Mouse (Mus musculus) MEL (cell line): ENCODE results near the gene Zfp583. TPM values are rescaled to one million over a fixed set of nuclear protein-coding genes. Genes with fewer than 3 reads are reported as not detected.

ENCODE experiments used
- DNase-seq: peaks from one replicate; pipeline ENCODE4 v3.0.0; 2011; ENCODE audit warnings: low read depth, low spot score
- H3K27ac ChIP-seq: 2 replicates; pipeline ENCODE4 v1.5.1; 2012; ENCODE audit warnings: low read depth, mild to moderate bottlenecking, control low read depth, low read length, moderate library complexity; ENCODE audit not compliant: control insufficient read depth
- H3K27me3 ChIP-seq, 2 experiments: fragments of 150-350 bp in 1 of 2; sonication (generic) in 1 of 2; 2 replicates each; pipeline ENCODE4 v1.6.1; 2012; ENCODE audit warnings: low read length in 2 of 2, mild to moderate bottlenecking in 2 of 2, improper control_type of control experiment in 1 of 2, moderate library complexity in 1 of 2; ENCODE audit not compliant: insufficient read depth in 2 of 2, control insufficient read depth in 1 of 2
- H3K36me3 ChIP-seq, 2 experiments: 2 replicates each; pipeline ENCODE4 v1.6.1; 2012 to 2014; ENCODE audit warnings: low read length in 2 of 2, improper control_type of control experiment in 1 of 2, inconsistent platforms in 1 of 2, mild to moderate bottlenecking in 1 of 2; ENCODE audit not compliant: insufficient read depth in 2 of 2, control insufficient read depth in 1 of 2
- H3K4me1 ChIP-seq, 2 experiments: fragments of 150-350 bp in 1 of 2; sonication (generic) in 1 of 2; 2 replicates each; pipeline ENCODE4 v1.6.1; 2012; ENCODE audit warnings: low read length in 2 of 2, improper control_type of control experiment in 1 of 2, mild to moderate bottlenecking in 1 of 2; ENCODE audit not compliant: insufficient read depth in 2 of 2, control insufficient read depth in 1 of 2
- H3K4me3 ChIP-seq, 2 experiments: fragments of 150-350 bp in 1 of 2; sonication (generic) in 1 of 2; 2 replicates each; pipeline ENCODE4 v1.5.1; 2012; ENCODE audit warnings: low read depth in 2 of 2, low read length in 2 of 2, mild to moderate bottlenecking in 2 of 2, moderate library complexity in 2 of 2, control low read depth in 1 of 2, improper control_type of control experiment in 1 of 2; ENCODE audit not compliant: control insufficient read depth in 1 of 2, insufficient read depth in 1 of 2
- H3K79me2 ChIP-seq: 2 replicates; pipeline ENCODE4 v1.6.1; 2012; ENCODE audit warnings: mild to moderate bottlenecking, low read length, moderate library complexity; ENCODE audit not compliant: control insufficient read depth, poor library complexity, insufficient read depth
- H3K9ac ChIP-seq: 2 replicates; pipeline ENCODE4 v1.6.1; 2012; ENCODE audit warnings: low read depth, mild to moderate bottlenecking, control low read depth, low read length, moderate library complexity; ENCODE audit not compliant: control insufficient read depth, poor library complexity, severe bottlenecking
- H3K9me3 ChIP-seq: fragments of 150-350 bp; sonication (generic); replicated peaks from 2 replicates; pipeline ENCODE4 v1.6.1; 2012; ENCODE audit warnings: mild to moderate bottlenecking, low read length, improper control_type of control experiment, moderate library complexity; ENCODE audit not compliant: insufficient read depth
- BHLHE40 ChIP-seq: IDR thresholded peaks from 2 replicates; pipeline ENCODE4 v1.6.1; 2012; ENCODE audit warnings: low read depth, mild to moderate bottlenecking, inconsistent platforms, low read length, improper control_type of control experiment, borderline replicate concordance
- CHD2 ChIP-seq: IDR thresholded peaks from 2 replicates; pipeline ENCODE4 v1.6.1; 2011; ENCODE audit warnings: low read length, improper control_type of control experiment
- CTCF ChIP-seq, 3 experiments: IDR thresholded peaks in 2 of 3; conservative IDR thresholded peaks in 1 of 3; 2 replicates each; pipeline ENCODE4 v1.5.1; 2011 to 2012; ENCODE audit warnings: low read length in 3 of 3, low read depth in 2 of 3, mild to moderate bottlenecking in 2 of 3, improper control_type of control experiment in 1 of 3, inconsistent platforms in 1 of 3, mixed read lengths in 1 of 3, moderate library complexity in 1 of 3; ENCODE audit not compliant: control insufficient read depth in 1 of 3, insufficient read depth in 1 of 3, poor library complexity in 1 of 3, severe bottlenecking in 1 of 3
- E2F4 ChIP-seq: IDR thresholded peaks from 2 replicates; pipeline ENCODE4 v1.6.1; 2011; ENCODE audit warnings: low read depth, low read length, improper control_type of control experiment, borderline replicate concordance
- ELF1 ChIP-seq: IDR thresholded peaks from 2 replicates; pipeline ENCODE4 v1.6.1; 2014; ENCODE audit warnings: low read depth, mild to moderate bottlenecking, inconsistent platforms, low read length, improper control_type of control experiment, moderate library complexity
- ETS1 ChIP-seq: IDR thresholded peaks from 2 replicates; pipeline ENCODE4 v1.6.1; 2012; ENCODE audit warnings: low read depth, mild to moderate bottlenecking, inconsistent platforms, low read length, improper control_type of control experiment, moderate library complexity
- GABPA ChIP-seq: IDR thresholded peaks from 2 replicates; pipeline ENCODE4 v1.6.1; 2012; ENCODE audit warnings: low read depth, mild to moderate bottlenecking, inconsistent platforms, low read length, improper control_type of control experiment, moderate library complexity
- JUND ChIP-seq: IDR thresholded peaks from 2 replicates; pipeline ENCODE4 v1.6.1; 2011; ENCODE audit warnings: low read depth, mild to moderate bottlenecking, improper control_type of control experiment, low read length
- KAT2A ChIP-seq: conservative IDR thresholded peaks from 2 replicates; pipeline ENCODE4 v1.6.1; 2012; ENCODE audit warnings: low read depth, low read length, improper control_type of control experiment, inconsistent platforms
- MAX ChIP-seq: IDR thresholded peaks from 2 replicates; pipeline ENCODE4 v1.6.1; 2011; ENCODE audit warnings: low read length, improper control_type of control experiment
- MXI1 ChIP-seq: IDR thresholded peaks from 2 replicates; pipeline ENCODE4 v1.6.1; 2011; ENCODE audit warnings: mild to moderate bottlenecking, low read depth, low read length, improper control_type of control experiment
- MYC ChIP-seq: IDR thresholded peaks from 2 replicates; pipeline ENCODE4 v1.6.1; 2011; ENCODE audit warnings: low read depth, mild to moderate bottlenecking, low read length, improper control_type of control experiment, moderate library complexity
- POLR2AphosphoS2 ChIP-seq: IDR thresholded peaks from 2 replicates; pipeline ENCODE4 v1.6.1; 2011; ENCODE audit warnings: low read length, improper control_type of control experiment
- POLR2AphosphoS5 ChIP-seq: IDR thresholded peaks from 2 replicates; pipeline ENCODE4 v1.6.1; 2012; ENCODE audit warnings: low read depth, borderline replicate concordance, mild to moderate bottlenecking, inconsistent platforms, low read length, moderate library complexity, mixed read lengths
- RAD21 ChIP-seq: IDR thresholded peaks from 2 replicates; pipeline ENCODE4 v1.6.1; 2011; ENCODE audit warnings: mild to moderate bottlenecking, low read depth, low read length, improper control_type of control experiment
- TBP ChIP-seq: IDR thresholded peaks from 2 replicates; pipeline ENCODE4 v1.8.0; 2011; ENCODE audit warnings: low read depth, low read length, improper control_type of control experiment
- TCF12 ChIP-seq: IDR thresholded peaks from 2 replicates; pipeline ENCODE4 v1.6.1; 2014; ENCODE audit warnings: low read depth, mild to moderate bottlenecking, inconsistent platforms, low read length, improper control_type of control experiment, moderate library complexity
- USF1 ChIP-seq: IDR thresholded peaks from 2 replicates; pipeline ENCODE4 v1.6.1; 2014; ENCODE audit warnings: low read depth, mild to moderate bottlenecking, inconsistent platforms, low read length, improper control_type of control experiment, moderate library complexity
- ZMIZ1 ChIP-seq: IDR thresholded peaks from 2 replicates; pipeline ENCODE4 v1.6.1; 2012; ENCODE audit warnings: low read depth, mild to moderate bottlenecking, inconsistent platforms, low read length, improper control_type of control experiment, moderate library complexity
- ZNF384 ChIP-seq: IDR thresholded peaks from 2 replicates; pipeline ENCODE4 v1.6.1; 2012; ENCODE audit warnings: low read depth, mild to moderate bottlenecking, inconsistent platforms, low read length, improper control_type of control experiment
- polyA plus RNA-seq, 2 experiments: library from polyadenylated mRNA; stranded (reverse) in 1 of 2; unstranded in 1 of 2; fragments of >175 nt in 1 of 2; fragments of >200 nt in 1 of 2; gene quantifications; 2 replicates each; pipeline versions ENCODE4 v1.2.1 to v1.2.4; 2012; ENCODE audit warnings: low replicate concordance in 2 of 2, low read depth in 1 of 2; ENCODE audit not compliant: insufficient read length in 2 of 2, insufficient read depth in 1 of 2, missing spikeins in 1 of 2
- total RNA-seq: library from RNA; depleted of rRNA; stranded (reverse); fragments of 300-350 nt; gene quantifications from 2 replicates; pipeline ENCODE4 v1.2.3, GENCODE M21; 2012

Gene Zfp583
- total and polyA plus RNA-seq, 3 experiments = not detected

- TF ChIP-seq MYC = no peak
- peak; percentile 55 for TF ChIP-seq MXI1
- TF ChIP-seq CHD2 = no peak
- TF ChIP-seq GABPA = no peak
- TF ChIP-seq USF1 = peak; percentile 65
- no peak for TF ChIP-seq JUND
- TF ChIP-seq CTCF (IDR thresholded peaks at IDR 0.05 in 2 of 3, conservative IDR thresholded peaks at IDR 0.05 in 1 of 3; ENCODE audit: control insufficient read depth in 1 of 3, insufficient read depth in 1 of 3, low read depth in 2 of 3, low read length in 3 of 3, poor library complexity in 1 of 3, severe bottlenecking in 1 of 3) = no peak
- no peak for TF ChIP-seq BHLHE40
- 0 out of 2 replicates have a peak, but pooled peaks have one; percentile 24 for TF ChIP-seq ELF1
These were observed 45.7 kb downstream of the Zfp583 start (continued) for GRCm38 (mm10) chr7:6285366-6285765.

DNA sequence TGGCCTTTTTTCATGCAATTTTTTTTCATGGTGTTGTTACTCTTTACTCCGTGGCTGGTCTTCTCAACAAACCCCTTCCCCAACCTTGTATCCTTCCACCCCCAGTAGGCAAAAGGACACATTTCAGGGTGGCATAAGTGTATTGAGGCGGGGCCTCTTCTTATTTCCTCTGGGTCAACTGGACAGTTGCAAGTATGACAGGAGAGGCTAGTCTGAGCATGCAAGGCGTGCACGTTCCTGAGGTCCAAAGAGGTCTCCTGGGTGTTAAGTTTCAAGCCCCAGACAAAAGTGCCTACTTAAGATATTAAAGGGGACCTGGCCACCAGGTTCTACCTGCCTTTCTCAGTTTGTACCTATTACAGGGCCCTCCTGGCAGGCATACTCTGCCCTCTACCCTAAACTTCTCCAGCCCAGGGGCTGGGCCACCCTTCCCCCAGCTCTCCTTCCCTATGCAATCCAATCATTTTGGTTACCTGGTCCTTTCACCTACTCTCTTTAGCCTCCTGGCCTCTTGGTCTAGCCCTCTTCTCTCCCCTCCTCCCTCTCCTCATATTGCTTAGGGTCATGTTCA is 46.6 kb downstream of the Zfp583 start:
- H3K36me3 ChIP-seq = peaks cover 0 to 7% of the 10 kb centered on the region in 2 experiments; a peak in 2 of 4 replicates
- H3K4me1 ChIP-seq = peaks cover 8 to 22% of the 10 kb centered on the region in 2 experiments
- peaks cover 6% of the 10 kb centered on the region for H3K79me2 ChIP-seq
- peak overlapping the region; percentile 15; the same call in 1 of the 2 replicates for H3K9ac ChIP-seq
- H3K4me3 ChIP-seq = peak overlapping the region in 1 of 2 experiments; percentile 44; a peak in 1 of 4 replicates
- H3K9me3 ChIP-seq = no peaks in the 10 kb centered on the region
- TF ChIP-seq ETS1 = 0 out of 2 replicates have a peak, but pooled peaks have one; percentile 30
- TF ChIP-seq TCF12 = no peak
- peak; percentile 92 for TF ChIP-seq ZMIZ1
- TF ChIP-seq ZNF384 = no peak
- no peak for TF ChIP-seq MAX
- TF ChIP-seq POLR2AphosphoS2 = peak; percentile 43; the same call in 1 of the 2 replicates
- no peak for TF ChIP-seq ELF1
- TF ChIP-seq E2F4 = no peak
- TF ChIP-seq TBP = peak; percentile 56; the same call in 1 of the 2 replicates
- no peak for TF ChIP-seq USF1
- no peak for TF ChIP-seq POLR2AphosphoS5
- TF ChIP-seq RAD21 = no peak
- no peak for TF ChIP-seq KAT2A
- TF ChIP-seq CTCF (IDR thresholded peaks at IDR 0.05 in 2 of 3, conservative IDR thresholded peaks at IDR 0.05 in 1 of 3; ENCODE audit: control insufficient read depth in 1 of 3, insufficient read depth in 1 of 3, low read depth in 2 of 3, low read length in 3 of 3, poor library complexity in 1 of 3, severe bottlenecking in 1 of 3) = no peak
- peak overlapping the region; percentile 93 for H3K27ac ChIP-seq
- H3K27me3 ChIP-seq = no peaks in the 10 kb centered on the region
- peak; percentile 28 for DNase-seq
